Mouse (Mus musculus): ENCODE results near the gene Tex22. TPM values are rescaled to one million over a fixed set of nuclear protein-coding genes. Genes with fewer than 3 reads are reported as not detected.

Gene Tex22
- polyA plus RNA-seq, 1 experiment from 2014 or later = not detected

- POLR2A ChIA-PET = no interaction called here
- DNase-seq (ENCODE audit: low read depth, low spot score) (no peak), ATAC-seq (no peak)
- CTCF ChIA-PET = no interaction called here
- no peaks in the 10 kb centered on the region for H3K27me3 ChIP-seq
- no peak for TF ChIP-seq CTCF (IDR thresholded peaks at IDR 0.05)
- in situ Hi-C loops (cut with MboI; ENCODE audit: low pct_unique_long_range_greater_than_20kb) = no loop called here
Measured at GRCm38 (mm10) chr12:113135401-113135800, 61.1 kb downstream of the Tex22 start.

GRCm38 (mm10) chr12:113136492-113137020, 62.3 kb downstream of the Tex22 start:
- TF ChIP-seq CTCF (IDR thresholded peaks at IDR 0.05) = no peak
- ChIA-PET POLR2A (no interaction called here), CTCF (interaction anchor here (1.6 kb wide), 1 partner anchor 12 kb away, joined by 4 read pairs; no protein-coding TSS in a partner anchor)
- H3K27me3 ChIP-seq = no peaks in the 10 kb centered on the region
- DNase-seq (ENCODE audit: low read depth, low spot score) (no peak), ATAC-seq (no peak)
- in situ Hi-C loops (cut with MboI; ENCODE audit: low pct_unique_long_range_greater_than_20kb) = no loop called here

DNA sequence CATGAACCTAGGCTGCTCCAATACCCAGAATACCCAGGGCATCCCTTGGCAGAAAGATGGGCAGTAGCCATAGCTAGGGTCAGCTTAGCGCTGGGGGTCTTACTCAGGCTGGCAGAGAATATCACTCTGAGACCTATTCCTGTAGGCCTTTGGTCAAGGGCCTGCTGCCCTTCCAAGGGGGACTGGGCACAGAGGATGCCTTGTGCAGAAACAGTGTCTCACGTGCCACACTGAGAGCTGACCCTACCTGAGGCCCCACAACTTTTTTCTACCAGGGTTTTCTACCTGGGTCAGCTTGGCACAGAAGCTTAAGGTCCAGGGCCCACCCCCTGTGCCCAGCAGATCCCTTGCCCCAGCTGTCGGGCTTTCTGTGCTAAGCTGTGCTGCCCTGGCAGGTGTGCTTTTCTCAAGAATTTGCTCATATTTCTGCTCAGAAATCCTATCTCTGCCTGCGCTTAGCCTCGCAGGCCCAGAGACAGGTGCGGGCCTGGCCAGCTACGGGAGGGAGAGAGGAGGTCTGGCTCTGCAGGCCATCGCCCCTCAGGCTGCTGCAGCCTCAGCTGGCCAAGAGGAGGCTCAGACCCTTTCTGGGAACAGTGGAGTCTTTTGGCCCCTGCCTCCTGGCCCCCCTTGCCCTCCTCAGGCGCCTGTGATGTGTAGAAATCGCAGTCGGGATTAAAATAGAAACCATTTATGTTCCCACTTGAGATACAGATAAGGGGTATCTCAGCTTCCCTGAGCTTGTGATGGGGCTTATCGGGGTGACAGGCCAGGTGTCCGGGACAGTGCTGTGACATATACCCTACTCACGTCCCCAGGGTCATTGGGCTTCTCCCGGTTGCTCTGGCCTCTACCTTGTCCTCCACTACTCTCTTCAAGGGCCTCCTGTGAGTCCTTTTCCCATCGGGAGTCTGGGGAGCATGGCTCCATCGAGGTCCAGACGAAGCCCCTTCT, 63.2 kb downstream of the Tex22 start:
- no peak for ATAC-seq
- H3K27me3 ChIP-seq = no peaks in the 10 kb centered on the region
- DNase-seq (ENCODE audit: low read depth, low spot score) = no peak
- ChIA-PET POLR2A (interaction anchor here (1.6 to 1.9 kb wide), 2 partner anchors 9 to 31 kb away, joined by 5 read pairs; no protein-coding TSS in a partner anchor), CTCF (interaction anchor here (1.0 to 1.6 kb wide), 2 partner anchors 13 to 18 kb away, joined by 3 to 4 read pairs; no protein-coding TSS in a partner anchor)
- no peak for TF ChIP-seq CTCF (IDR thresholded peaks at IDR 0.05)
- in situ Hi-C loops (cut with MboI; ENCODE audit: low pct_unique_long_range_greater_than_20kb) = no loop called here

DNA sequence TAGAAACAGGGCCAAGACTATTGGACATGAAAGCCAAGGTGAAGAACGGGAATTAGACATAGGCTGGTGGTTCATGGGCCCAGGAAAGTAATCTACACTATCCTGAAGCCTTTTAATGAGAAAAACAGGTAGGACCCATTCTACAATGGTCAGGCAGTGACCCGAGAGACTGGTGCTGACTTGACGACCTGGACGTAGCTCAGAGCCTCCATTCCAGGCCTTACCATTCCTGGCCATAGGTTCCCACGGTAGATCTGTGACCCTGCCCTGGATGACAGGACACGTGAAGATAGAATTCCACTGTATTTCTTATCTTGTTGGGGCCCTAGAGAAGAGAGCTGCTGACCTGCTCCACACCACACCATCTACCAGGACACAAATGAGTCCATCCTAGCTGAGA, 64.0 kb downstream of the Tex22 start:
- TF ChIP-seq CTCF (IDR thresholded peaks at IDR 0.05) = no peak
- H3K27me3 ChIP-seq = no peaks in the 10 kb centered on the region
- ATAC-seq (no peak), DNase-seq (ENCODE audit: low read depth, low spot score) (no peak)
- ChIA-PET POLR2A (interaction anchor here (1.6 to 1.9 kb wide), 2 partner anchors 10 to 32 kb away, joined by 5 read pairs; no protein-coding TSS in a partner anchor), CTCF (interaction anchor here (1.0 to 1.2 kb wide), 2 partner anchors 17 to 133 kb away, joined by 3 read pairs; no protein-coding TSS in a partner anchor)
- in situ Hi-C loops (cut with MboI; ENCODE audit: low pct_unique_long_range_greater_than_20kb) = no loop called here

Other genes with a start within 250 kb of the Tex22 start
- 23.5 TPM for gene Cdca4, start 245.1 kb upstream of the Tex22 start, polyA plus RNA-seq (2021)
- gene Gpr132, start 206.3 kb upstream of the Tex22 start, polyA plus RNA-seq (2021) = not detected
- gene Jag2, start 144.7 kb upstream of the Tex22 start, polyA plus RNA-seq (2021) = 8.0 TPM
- 55.9 TPM for gene Nudt14, start 132.4 kb upstream of the Tex22 start, polyA plus RNA-seq (2021)
- 13.5 TPM for gene Btbd6, start 98.0 kb upstream of the Tex22 start, polyA plus RNA-seq (2021)
- gene Brf1, start 73.8 kb upstream of the Tex22 start, polyA plus RNA-seq (2021) = 38.9 TPM
- 70.8 TPM for gene Pacs2, start 60.0 kb upstream of the Tex22 start, polyA plus RNA-seq (2021)
- gene Mta1, start 23.8 kb downstream of the Tex22 start, polyA plus RNA-seq (2021) = 95.8 TPM
- gene Crip2, start 65.7 kb downstream of the Tex22 start, polyA plus RNA-seq (2021) = 101 TPM
- 0.17 TPM for gene Crip1, start 71.8 kb downstream of the Tex22 start, polyA plus RNA-seq (2021)
- gene Tedc1, start 81.9 kb downstream of the Tex22 start, polyA plus RNA-seq (2021) = 9.7 TPM
- 12.3 TPM for gene Tmem121, start 111.4 kb downstream of the Tex22 start, polyA plus RNA-seq (2021)